Mouse (Mus musculus): ENCODE measurements at regions not wholly inside any gene's neighbourhood (a gene's known extent, or its start where the extent isn't known, plus 50 kb on each side); places are given as distances from the start of the nearest gene placed in this dataset.

DNA sequence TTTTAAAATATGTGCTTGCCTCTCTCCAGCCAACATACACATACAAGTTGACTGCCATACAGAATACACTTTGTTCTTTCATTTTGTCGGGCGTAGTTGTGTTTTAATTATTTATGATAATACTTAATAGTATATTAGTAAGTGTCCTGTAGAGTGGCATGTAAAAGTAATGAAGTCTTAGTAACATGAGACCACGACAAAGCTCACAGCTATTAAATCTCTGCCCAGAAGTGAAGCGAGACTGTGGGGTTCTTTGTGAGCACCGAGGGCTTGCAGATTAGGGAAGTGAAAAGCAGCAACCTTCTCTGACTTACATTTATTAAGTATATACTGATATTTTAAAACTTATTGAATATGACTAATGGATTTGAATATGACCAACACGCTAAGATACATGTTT is 467.2 kb downstream of the Lmo4 start:
- in situ Hi-C loops (cut with MboI; ENCODE audit: low sequenced_read_pairs in 2 of 2, unreplicated experiment in 2 of 2), result no loop called here
- DNase-seq (ENCODE audit: low read depth, low spot score), result no peak
- Histone ChIP-seq H3K4me1 (ENCODE audit: control insufficient read depth in 2 of 2, insufficient read depth in 2 of 2, low read length in 2 of 2, poor library complexity in 1 of 2) (no peaks in the 10 kb centered on the region), H3K9me3 (ENCODE audit: control insufficient read depth, insufficient read depth, low read depth, low read length) (no peaks in the 10 kb centered on the region), H3K9ac (ENCODE audit: insufficient read depth, low read depth, low read length, poor library complexity, severe bottlenecking) (no peak overlapping the region), H3K36me3 (ENCODE audit: control insufficient read depth, insufficient read depth, low read length, poor library complexity, severe bottlenecking) (no peaks in the 10 kb centered on the region), H3K27ac (ENCODE audit: insufficient read depth, low read depth, low read length, poor library complexity, severe bottlenecking) (no peak overlapping the region), H3K4me3 (ENCODE audit: insufficient read depth in 1 of 2, low read depth in 1 of 2, low read length in 2 of 2, poor library complexity in 1 of 2, severe bottlenecking in 1 of 2) (no peak overlapping the region)
- TF ChIP-seq CHD2 (IDR thresholded peaks at IDR 0.05; ENCODE audit: low read depth, low read length), result no peak
- no peak for TF ChIP-seq HCFC1 (IDR thresholded peaks at IDR 0.05; ENCODE audit: borderline replicate concordance, insufficient read depth, low read length)
- TF ChIP-seq MAFK (IDR thresholded peaks at IDR 0.05; ENCODE audit: insufficient read depth, low read depth, low read length), result no peak
- TF ChIP-seq ZNF384 (IDR thresholded peaks at IDR 0.05; ENCODE audit: low read depth, low read length), result no peak
- TF ChIP-seq ZC3H11A (IDR thresholded peaks at IDR 0.05; ENCODE audit: borderline replicate concordance, low read depth, low read length), result no peak

DNA sequence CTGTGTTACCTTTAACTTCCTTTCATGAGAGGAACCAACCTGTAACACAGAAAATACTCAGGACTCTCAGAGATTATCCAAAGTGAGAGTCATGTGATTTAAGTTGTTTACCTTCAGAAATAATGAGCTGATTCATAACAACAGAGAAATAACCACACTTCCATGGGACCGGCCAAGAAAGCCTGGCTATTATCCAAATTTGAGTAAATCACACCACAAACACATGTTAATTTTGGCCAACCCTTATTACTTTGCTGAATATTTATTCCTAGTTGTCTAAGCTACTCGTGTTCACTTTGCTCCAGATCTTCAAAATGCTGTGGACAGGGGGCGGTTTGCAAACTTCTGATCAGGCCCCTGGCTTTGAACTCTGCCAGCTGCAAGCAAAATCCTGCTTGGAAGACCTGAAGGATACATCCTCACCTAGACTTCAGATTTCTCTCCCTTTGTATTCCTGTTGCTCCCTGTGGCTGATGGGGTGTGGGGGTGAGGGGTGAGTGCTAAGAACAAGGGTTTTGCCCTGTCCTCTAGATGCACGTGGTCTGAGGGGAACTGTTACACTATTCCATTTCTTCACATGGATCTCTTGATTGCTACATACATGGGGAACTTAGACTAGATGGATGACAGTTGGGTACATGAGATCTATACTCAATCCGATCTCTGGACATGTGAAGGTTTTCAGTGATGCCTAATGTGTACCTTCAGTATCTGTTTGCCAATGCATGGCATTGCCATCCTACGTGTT is 468.2 kb downstream of the Lmo4 start:
- Histone ChIP-seq H3K4me1 (ENCODE audit: control insufficient read depth in 2 of 2, insufficient read depth in 2 of 2, low read length in 2 of 2, poor library complexity in 1 of 2) (no peaks in the 10 kb centered on the region), H3K4me3 (ENCODE audit: insufficient read depth in 1 of 2, low read depth in 1 of 2, low read length in 2 of 2, poor library complexity in 1 of 2, severe bottlenecking in 1 of 2) (no peak overlapping the region), H3K9ac (ENCODE audit: insufficient read depth, low read depth, low read length, poor library complexity, severe bottlenecking) (no peak overlapping the region), H3K9me3 (ENCODE audit: control insufficient read depth, insufficient read depth, low read depth, low read length) (no peaks in the 10 kb centered on the region), H3K27ac (ENCODE audit: insufficient read depth, low read depth, low read length, poor library complexity, severe bottlenecking) (no peak overlapping the region), H3K36me3 (ENCODE audit: control insufficient read depth, insufficient read depth, low read length, poor library complexity, severe bottlenecking) (no peaks in the 10 kb centered on the region)
- DNase-seq (ENCODE audit: low read depth, low spot score), result no peak
- in situ Hi-C loops (cut with MboI; ENCODE audit: low sequenced_read_pairs in 2 of 2, unreplicated experiment in 2 of 2), result no loop called here
- TF ChIP-seq MAFK (IDR thresholded peaks at IDR 0.05; ENCODE audit: insufficient read depth, low read depth, low read length) (no peak), ZC3H11A (IDR thresholded peaks at IDR 0.05; ENCODE audit: borderline replicate concordance, low read depth, low read length) (no peak), HCFC1 (IDR thresholded peaks at IDR 0.05; ENCODE audit: borderline replicate concordance, insufficient read depth, low read length) (no peak), ZNF384 (IDR thresholded peaks at IDR 0.05; ENCODE audit: low read depth, low read length) (no peak), CHD2 (IDR thresholded peaks at IDR 0.05; ENCODE audit: low read depth, low read length) (no peak)

DNA sequence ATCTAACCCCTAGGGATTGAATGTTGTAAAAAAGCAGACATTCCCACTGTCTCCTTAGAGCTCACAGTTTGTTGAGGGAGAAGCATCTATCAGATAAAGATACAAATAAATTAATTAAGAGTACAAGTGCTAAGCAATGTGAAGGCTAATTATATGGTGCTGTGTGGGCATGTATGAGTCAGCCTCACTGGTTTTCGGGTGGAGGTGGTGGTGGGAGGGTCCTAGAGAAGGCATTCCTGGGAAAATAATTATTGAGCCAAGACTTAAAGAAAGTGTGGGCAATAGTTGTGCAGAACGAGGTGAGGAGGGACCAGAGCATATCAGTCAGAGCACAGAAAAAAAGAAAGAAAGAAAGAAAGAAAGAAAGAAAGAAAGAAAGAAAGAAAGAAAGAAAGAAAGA is 470.2 kb downstream of the Lmo4 start:
- TF ChIP-seq ZNF384 (IDR thresholded peaks at IDR 0.05; ENCODE audit: low read depth, low read length) (no peak), ZC3H11A (IDR thresholded peaks at IDR 0.05; ENCODE audit: borderline replicate concordance, low read depth, low read length) (no peak), MAFK (IDR thresholded peaks at IDR 0.05; ENCODE audit: insufficient read depth, low read depth, low read length) (no peak), CHD2 (IDR thresholded peaks at IDR 0.05; ENCODE audit: low read depth, low read length) (no peak), HCFC1 (IDR thresholded peaks at IDR 0.05; ENCODE audit: borderline replicate concordance, insufficient read depth, low read length) (no peak)
- no peak overlapping the region for H3K4me3 ChIP-seq (ENCODE audit: insufficient read depth in 1 of 2, low read depth in 1 of 2, low read length in 2 of 2, poor library complexity in 1 of 2, severe bottlenecking in 1 of 2)
- in situ Hi-C loops (cut with MboI; ENCODE audit: low sequenced_read_pairs in 2 of 2, unreplicated experiment in 2 of 2), result no loop called here

GRCm38 (mm10) chr3:143732966-143733725 is 471.9 kb downstream of the Lmo4 start:
- Histone ChIP-seq H3K9ac (ENCODE audit: insufficient read depth, low read depth, low read length, poor library complexity, severe bottlenecking) (no peak overlapping the region), H3K36me3 (ENCODE audit: control insufficient read depth, insufficient read depth, low read length, poor library complexity, severe bottlenecking) (no peaks in the 10 kb centered on the region), H3K4me1 (ENCODE audit: control insufficient read depth in 2 of 2, insufficient read depth in 2 of 2, low read length in 2 of 2, poor library complexity in 1 of 2) (no peaks in the 10 kb centered on the region), H3K4me3 (ENCODE audit: insufficient read depth in 1 of 2, low read depth in 1 of 2, low read length in 2 of 2, poor library complexity in 1 of 2, severe bottlenecking in 1 of 2) (no peak overlapping the region), H3K27ac (ENCODE audit: insufficient read depth, low read depth, low read length, poor library complexity, severe bottlenecking) (no peak overlapping the region), H3K9me3 (ENCODE audit: control insufficient read depth, insufficient read depth, low read depth, low read length) (no peaks in the 10 kb centered on the region)
- in situ Hi-C loops (cut with MboI; ENCODE audit: low sequenced_read_pairs in 2 of 2, unreplicated experiment in 2 of 2), result no loop called here
- DNase-seq (ENCODE audit: low read depth, low spot score), result no peak
- TF ChIP-seq ZC3H11A (IDR thresholded peaks at IDR 0.05; ENCODE audit: borderline replicate concordance, low read depth, low read length) (no peak), CHD2 (IDR thresholded peaks at IDR 0.05; ENCODE audit: low read depth, low read length) (no peak), MAFK (IDR thresholded peaks at IDR 0.05; ENCODE audit: insufficient read depth, low read depth, low read length) (no peak), ZNF384 (IDR thresholded peaks at IDR 0.05; ENCODE audit: low read depth, low read length) (no peak), HCFC1 (IDR thresholded peaks at IDR 0.05; ENCODE audit: borderline replicate concordance, insufficient read depth, low read length) (no peak)

More for the DNA sequence above, 470.2 kb downstream of the Lmo4 start:
- no peaks in the 10 kb centered on the region for H3K9me3 ChIP-seq (ENCODE audit: control insufficient read depth, insufficient read depth, low read depth, low read length)
- no peak for DNase-seq (ENCODE audit: low read depth, low spot score)
- H3K4me1 ChIP-seq (ENCODE audit: control insufficient read depth in 2 of 2, insufficient read depth in 2 of 2, low read length in 2 of 2, poor library complexity in 1 of 2), result no peaks in the 10 kb centered on the region
- no peak overlapping the region for H3K9ac ChIP-seq (ENCODE audit: insufficient read depth, low read depth, low read length, poor library complexity, severe bottlenecking)
- H3K27ac ChIP-seq (ENCODE audit: insufficient read depth, low read depth, low read length, poor library complexity, severe bottlenecking), result no peak overlapping the region
- H3K36me3 ChIP-seq (ENCODE audit: control insufficient read depth, insufficient read depth, low read length, poor library complexity, severe bottlenecking), result no peaks in the 10 kb centered on the region
